In the genomic region with DNA sequence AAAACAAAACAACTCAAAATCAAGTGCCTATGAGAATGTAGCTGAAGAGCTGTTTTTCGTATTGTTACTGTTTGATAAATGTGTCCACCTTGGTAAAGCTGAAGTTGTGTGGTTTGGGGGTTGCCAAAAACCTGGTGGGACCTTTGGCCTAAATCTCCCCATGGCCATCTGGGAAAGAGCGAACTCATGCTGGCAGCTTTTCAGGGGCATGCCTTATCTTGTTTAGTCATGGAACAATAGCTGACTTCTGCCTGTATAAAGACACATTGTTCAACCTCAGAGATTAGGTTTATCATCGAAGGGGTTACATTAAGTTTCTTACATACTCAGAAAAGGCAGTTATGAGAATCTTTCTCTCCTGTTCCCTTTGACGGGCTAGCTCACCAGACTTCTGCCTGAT, we compare ENCODE assay signal across 8 mouse cellular contexts. TPM values are rescaled to one million over a fixed set of nuclear protein-coding genes. Genes with fewer than 3 reads are reported as not detected.
A peak's percentile ranks its signal among the peaks of the same experiment; 100 is the strongest.
DNase-seq lines count a peak whose midpoint lies in the region; ATAC-seq lines count a peak whose summit lies in the region.
"Had no signal": no experiment of that assay in that cellular context is flagged by ENCODE, and none has a peak within 500 bp of the region (broad histone marks: within the 10 kb centered on the region; RNA-seq: fewer than 3 reads in every experiment).

No protein-coding gene starts in this region.

- H3K27ac ChIP-seq in hindbrain, embryonic 14.5 days, result no peak overlapping the region
- no peak overlapping the region for H3K27ac ChIP-seq in midbrain, embryonic 13.5 days

- no peak overlapping the region for H3K9ac ChIP-seq in hindbrain, embryonic 14.5 days
- H3K9ac ChIP-seq in midbrain, embryonic 13.5 days (replicated peaks), result no peak overlapping the region

- 0 out of 2 replicates have a peak, but pooled peaks cover 9% of the 10 kb centered on the region for H3K36me3 ChIP-seq in hindbrain, embryonic 14.5 days (replicated peaks; ENCODE audit: control insufficient read depth, insufficient read depth)
- H3K36me3 ChIP-seq in midbrain, embryonic 13.5 days, result 0 out of 2 replicates have a peak, but pooled peaks cover 10% of the 10 kb centered on the region

- H3K4me2 ChIP-seq in hindbrain, embryonic 14.5 days (replicated peaks), result no peak overlapping the region
- H3K4me2 ChIP-seq in midbrain, embryonic 13.5 days (replicated peaks), result no peak overlapping the region

- WGBS in hindbrain, embryonic 14.5 days, result 57% methylated on average over 4 of the region's 4 CpGs
- 27% methylated on average over 4 of the region's 4 CpGs for WGBS in midbrain, embryonic 13.5 days

- H3K4me3 ChIP-seq in hindbrain, embryonic 14.5 days (replicated peaks; ENCODE audit: low read length), result no peak overlapping the region
- no peak overlapping the region for H3K4me3 ChIP-seq in midbrain, embryonic 13.5 days (replicated peaks)

- no peaks in the 10 kb centered on the region for H3K27me3 ChIP-seq in hindbrain, embryonic 14.5 days (ENCODE audit: control insufficient read depth, insufficient read depth, low read length)
- peaks cover 3% of the 10 kb centered on the region; the same call in 1 of the 2 replicates for H3K27me3 ChIP-seq in midbrain, embryonic 13.5 days

- peak; percentile 51 for ATAC-seq in megakaryocyte progenitor cell, adult 5-6 weeks (replicated peaks; ENCODE audit: poor library complexity)
- no peak for ATAC-seq in hindbrain, embryonic 14.5 days (ENCODE audit: low FRiP score)
- no peak for ATAC-seq in midbrain, embryonic 13.5 days

- H3K9me3 ChIP-seq in hindbrain, embryonic 14.5 days (ENCODE audit: control insufficient read depth, low read length), result no peaks in the 10 kb centered on the region
- no peaks in the 10 kb centered on the region for H3K9me3 ChIP-seq in midbrain, embryonic 13.5 days

- DNase-seq in left cerebral cortex, postnatal 4 days, result peak; percentile 23
- no peak for DNase-seq in left cerebral cortex, adult 11 months (ENCODE audit: low spot score)
- peak; percentile 28 for DNase-seq in adrenal gland, postnatal 14 days
- DNase-seq in cerebellum, postnatal 14 days, result peak; percentile 75 to 88
- no peak for DNase-seq in hindbrain, embryonic 14.5 days (ENCODE audit: low spot score)
- DNase-seq: gastrocnemius, postnatal 36 days had no signal

- intact Hi-C loops in left cerebral cortex, postnatal 4 days (cut with DNase I), result no loop called here

- H3K4me1 ChIP-seq in hindbrain, embryonic 14.5 days (replicated peaks; ENCODE audit: control insufficient read depth, insufficient read depth, low read length), result no peaks in the 10 kb centered on the region
- no peaks in the 10 kb centered on the region for H3K4me1 ChIP-seq in midbrain, embryonic 13.5 days (replicated peaks)

RNA-seq across cellular contexts. Expression of a gene that starts 38.2 kb away (rescaled TPM):
- 100 to 1,000 TPM; 222 to 231 TPM for total RNA-seq in left cerebral cortex, postnatal 4 days (2021)
- 74.6 and 80.2 TPM in 2 replicates for total RNA-seq in adrenal gland, postnatal 14 days (2021)
- 68.9 and 76.5 TPM in 2 replicates for total RNA-seq in megakaryocyte progenitor cell, adult 5-6 weeks (2015)
- 50.3 and 60.7 TPM in 2 replicates for total RNA-seq in megakaryocyte progenitor cell, adult 5-6 weeks (2017)
- polyA plus RNA-seq in hindbrain, embryonic 14.5 days (2014; fragmentation: Nextera tagmentation; extraction: Ambion mirVana), result 89.5 and 90.7 TPM in 2 replicates
- 109 and 117 TPM in 2 replicates for polyA plus RNA-seq in midbrain, embryonic 13.5 days (2015; fragmentation: Nextera tagmentation; extraction: Ambion mirVana)

Comparison
In these comparisons a context has a peak if more than half of its experiments do, and no peak if none do; other contexts are left out.
1. DNase-seq: peak in left cerebral cortex, postnatal 4 days (single experiment), adrenal gland, postnatal 14 days (single experiment) and cerebellum, postnatal 14 days (2 of 2); none in left cerebral cortex, adult 11 months (single experiment) and hindbrain, embryonic 14.5 days (single experiment).